Mouse (Mus musculus): ENCODE measurements around the gene Kif6.
A peak's percentile ranks its signal among the peaks of the same experiment; 100 is the strongest.

GRCm38 (mm10) chr17:49648970-49649369 lies 34.0 kb downstream of the Kif6 start:
- TF ChIP-seq CTCF (IDR thresholded peaks at IDR 0.05) (0 out of 2 replicates have a peak, but pooled peaks have one; percentile 19), EP300 (IDR thresholded peaks at IDR 0.05) (no peak)

All from lung, postnatal 0 days (tissue).